Mouse (Mus musculus) telencephalon, adult 2 months (tissue): ENCODE measurements at regions not wholly inside any gene's neighbourhood (a gene's known extent, or its start where the extent isn't known, plus 50 kb on each side); places are given as distances from the start of the nearest gene placed in this dataset.
A peak's percentile ranks its signal among the peaks of the same experiment; 100 is the strongest.

Experiments
- DNase-seq: peaks from one replicate; pipeline ENCODE4 v3.0.0-alpha.2; 2011; ENCODE audit warnings: low read depth, low spot score

DNA sequence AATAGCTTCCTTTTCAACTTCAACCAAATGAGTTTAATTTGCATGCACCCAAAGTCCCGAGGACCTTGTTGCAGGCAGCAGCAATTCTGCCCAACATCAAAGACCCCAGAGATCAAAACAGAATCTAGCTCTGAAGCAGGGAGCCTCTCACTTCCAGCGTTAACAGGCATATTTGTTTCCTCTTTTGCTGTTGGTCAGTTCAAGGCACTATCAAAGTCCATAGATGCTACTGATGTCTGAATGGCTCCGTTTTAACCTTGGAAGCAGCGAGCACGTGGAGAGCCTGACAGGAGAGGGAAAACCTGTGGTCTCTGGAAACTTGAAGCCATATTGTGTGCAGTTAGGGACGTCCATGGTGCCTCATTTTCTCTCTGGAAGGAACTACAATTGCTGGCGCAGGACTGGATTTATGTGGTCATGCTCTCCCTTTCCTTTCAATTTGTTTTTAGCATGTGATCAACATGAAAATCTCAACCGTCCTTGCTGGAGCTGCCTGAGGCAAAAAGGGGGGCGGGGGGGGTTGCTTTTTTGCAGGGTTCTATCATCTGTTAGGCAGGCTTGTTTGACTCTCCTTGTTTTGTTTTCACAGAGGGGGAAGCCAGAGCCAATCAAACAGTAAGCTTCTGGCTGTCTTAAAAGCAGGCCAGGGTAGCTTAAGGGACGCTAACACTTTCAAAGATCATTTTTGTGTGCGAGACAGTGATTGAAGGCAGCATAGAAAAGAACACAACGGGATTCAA, 338.4 kb downstream of the Btg1 start:
- DNase-seq: peak; percentile 12

DNA sequence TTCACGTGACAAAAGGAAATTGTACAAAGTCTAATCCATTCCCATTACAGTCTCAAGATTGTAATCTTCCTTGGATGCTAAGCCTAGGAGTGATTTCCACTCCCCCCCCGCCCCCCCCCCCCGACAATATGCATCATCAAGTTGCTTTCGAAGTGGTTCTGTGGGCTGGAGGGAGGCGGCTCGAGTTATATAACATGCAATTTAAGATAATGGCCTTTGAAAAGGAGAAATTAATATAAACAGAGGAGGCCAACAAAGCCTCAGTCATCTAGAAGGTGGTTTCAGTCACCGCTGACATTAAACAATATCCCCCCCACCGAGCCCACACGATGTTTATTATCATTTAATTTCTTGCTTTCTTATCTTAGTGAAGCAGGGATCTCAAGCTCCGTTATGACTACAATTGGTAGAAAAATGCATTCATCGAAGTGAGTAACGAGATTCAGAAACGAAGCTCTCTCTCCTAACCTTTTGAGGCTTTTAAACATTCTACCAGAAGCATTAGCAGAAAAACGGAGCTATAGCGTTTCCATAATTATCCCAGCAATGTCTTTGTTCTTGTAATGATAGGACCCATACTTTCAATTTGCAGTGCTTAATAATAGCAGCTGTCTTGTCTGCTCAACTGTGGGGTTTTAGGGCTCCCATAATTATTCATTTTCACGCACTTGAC, 339.1 kb downstream of the Btg1 start:
- DNase-seq: peak; percentile 35

DNA sequence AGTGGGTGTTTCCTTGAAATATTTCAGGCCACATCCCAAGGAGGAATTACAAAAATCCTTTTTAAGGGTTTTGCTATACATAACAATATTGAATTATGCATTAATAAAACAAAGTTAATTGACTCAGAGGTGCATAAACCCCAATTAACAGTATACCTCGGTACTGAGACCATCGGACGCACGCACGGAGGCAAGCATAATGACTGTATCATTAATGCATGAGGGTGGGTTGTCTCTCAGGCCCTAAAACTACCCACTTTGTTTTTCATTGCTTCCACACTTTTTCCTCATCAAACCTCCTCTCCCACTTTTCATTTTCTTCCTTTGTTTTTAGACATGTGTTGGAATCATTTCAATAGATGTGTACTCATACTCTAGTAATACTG, 339.6 kb downstream of the Btg1 start:
- DNase-seq: no peak

DNA sequence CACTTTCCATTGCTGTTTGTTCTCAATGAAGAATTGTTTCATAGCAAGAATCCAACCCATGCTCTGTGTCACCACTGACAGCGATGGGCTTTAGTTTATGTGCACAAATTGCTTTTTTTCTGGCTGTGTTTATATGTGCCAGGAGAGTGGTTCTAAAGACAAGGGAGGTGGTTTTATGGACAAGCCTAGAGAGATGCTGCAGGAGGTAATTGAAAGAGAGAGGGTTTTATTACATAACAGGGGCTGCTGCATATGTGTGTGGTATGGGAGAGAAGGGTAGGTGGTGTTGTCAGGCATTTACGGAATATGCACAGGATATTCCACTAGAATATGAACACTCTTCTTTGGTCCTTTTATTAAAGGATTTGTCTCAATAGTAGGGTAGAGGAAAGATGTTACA, 340.2 kb downstream of the Btg1 start:
- no peak for DNase-seq

DNA sequence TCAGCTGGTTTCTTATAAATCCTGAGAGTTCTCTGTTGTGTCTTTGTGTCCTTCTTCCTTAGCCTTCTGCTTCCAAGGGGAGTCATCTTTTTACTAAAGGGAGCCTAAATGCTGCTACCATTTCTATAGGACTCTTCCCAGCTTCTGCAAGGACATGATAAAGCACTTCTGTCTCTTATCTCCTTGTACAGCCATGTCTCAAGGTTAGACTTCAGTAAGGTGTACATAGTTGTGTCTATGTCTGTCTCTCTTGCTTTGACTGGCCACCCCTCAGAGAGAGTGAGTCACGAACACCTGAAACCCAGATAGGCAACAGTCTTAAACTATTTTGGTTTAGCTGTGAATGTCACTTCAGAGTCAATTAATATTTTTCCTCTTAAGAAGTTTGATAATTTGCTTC, 353.0 kb downstream of the Btg1 start:
- DNase-seq: no peak

DNA sequence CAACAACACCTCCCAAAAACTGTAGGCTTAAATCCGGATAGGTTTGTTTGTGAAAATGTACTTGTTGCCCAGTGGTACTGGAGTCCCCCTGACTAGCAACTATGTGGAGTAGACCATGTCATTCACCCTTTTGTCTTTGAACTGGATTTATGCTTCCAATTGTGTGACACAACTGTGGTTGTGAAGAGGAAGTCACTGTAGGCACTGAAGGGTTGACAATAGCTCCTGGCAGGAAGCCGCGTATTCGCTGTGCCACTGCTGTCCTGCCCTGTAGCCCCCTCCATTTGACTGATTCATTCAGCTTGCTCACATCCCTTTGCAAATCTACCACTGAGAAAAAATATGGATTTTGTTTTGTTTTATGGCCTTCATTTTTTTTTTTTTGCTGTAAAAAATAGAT, 353.9 kb downstream of the Btg1 start:
- DNase-seq: no peak

DNA sequence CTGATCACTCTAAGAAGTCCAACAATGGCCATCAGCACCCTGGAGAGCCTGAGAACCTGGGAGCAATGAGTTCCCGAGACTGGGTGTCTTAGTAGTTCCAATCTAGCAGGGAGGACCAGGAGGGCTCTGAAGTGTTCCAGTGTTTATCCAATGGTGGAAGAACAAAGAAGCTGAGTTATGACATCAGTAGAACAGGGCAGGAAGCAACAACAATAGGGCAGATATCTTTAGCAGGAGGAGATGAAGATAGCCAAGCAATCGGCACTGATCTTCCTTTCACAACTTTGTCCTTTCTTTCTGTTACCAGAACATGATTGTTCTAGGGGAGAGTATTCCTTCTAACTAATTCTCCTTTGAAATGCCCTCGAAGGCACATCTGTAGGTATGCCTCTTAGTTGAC, 355.0 kb downstream of the Btg1 start:
- DNase-seq: no peak

DNA sequence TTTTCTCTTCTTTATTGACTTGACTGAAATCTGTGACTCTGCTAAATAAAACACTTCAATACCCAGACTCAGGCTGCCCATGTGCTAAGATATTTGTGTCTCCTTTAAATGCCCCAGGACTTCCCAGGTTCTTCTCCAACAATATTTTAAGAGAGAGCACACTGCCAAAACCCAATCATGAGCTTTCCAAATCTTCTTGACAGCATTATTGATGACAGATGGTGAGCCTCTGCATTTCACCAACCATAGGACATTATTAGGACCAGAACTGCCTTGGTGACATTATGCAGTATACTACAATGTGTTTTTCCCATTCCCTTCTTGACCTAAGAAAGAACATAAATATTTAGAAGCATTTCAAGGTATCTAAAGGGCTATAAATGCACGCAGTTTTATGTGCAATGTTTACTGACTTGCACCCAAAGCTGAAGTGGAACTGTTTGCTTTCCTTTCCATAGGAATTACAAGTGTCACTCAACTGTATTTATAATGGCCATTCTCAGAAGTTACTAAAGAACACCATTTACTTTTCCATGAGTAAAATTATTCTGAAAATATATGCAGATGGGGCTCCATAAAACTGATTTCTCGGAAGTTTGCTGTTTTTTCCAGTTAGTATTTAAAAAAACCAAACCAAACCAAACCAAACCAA, 357.6 kb downstream of the Btg1 start:
- DNase-seq: no peak

DNA sequence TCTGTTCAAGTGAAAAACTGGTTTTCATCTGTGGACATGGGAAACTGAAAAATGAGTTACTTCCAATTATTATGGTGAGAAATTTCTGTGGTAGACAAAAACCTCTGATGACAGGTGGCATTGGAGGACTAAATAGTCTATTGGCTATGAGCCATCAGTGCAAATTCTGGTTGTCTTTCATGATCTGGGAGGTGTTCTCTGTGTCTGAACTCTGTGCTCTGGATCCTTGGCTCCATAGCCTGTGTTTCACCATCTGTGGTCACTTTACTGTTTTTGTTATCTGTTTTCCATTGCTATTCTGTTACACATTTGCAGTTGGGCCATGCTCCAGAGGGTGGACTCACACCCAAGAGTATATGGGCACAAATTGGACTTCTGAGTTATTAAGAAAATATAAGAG, 359.9 kb downstream of the Btg1 start:
- DNase-seq: no peak

DNA sequence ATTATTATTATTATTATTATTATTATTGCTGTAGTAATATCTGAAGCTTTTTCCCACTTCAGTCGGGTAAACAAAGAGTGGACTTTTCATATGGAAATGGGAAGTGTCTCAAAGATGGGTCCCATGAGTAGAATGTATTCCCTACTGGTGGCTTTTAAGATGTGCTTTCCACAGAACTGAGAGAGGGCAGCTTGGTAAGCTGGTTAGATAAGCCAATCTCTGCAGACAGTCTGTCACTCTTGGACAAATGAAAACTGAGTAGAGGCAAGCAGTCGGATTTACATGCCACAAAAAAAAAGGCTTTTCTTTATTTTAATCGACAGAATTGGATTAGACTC, 363.7 kb downstream of the Btg1 start:
- no peak for DNase-seq

DNA sequence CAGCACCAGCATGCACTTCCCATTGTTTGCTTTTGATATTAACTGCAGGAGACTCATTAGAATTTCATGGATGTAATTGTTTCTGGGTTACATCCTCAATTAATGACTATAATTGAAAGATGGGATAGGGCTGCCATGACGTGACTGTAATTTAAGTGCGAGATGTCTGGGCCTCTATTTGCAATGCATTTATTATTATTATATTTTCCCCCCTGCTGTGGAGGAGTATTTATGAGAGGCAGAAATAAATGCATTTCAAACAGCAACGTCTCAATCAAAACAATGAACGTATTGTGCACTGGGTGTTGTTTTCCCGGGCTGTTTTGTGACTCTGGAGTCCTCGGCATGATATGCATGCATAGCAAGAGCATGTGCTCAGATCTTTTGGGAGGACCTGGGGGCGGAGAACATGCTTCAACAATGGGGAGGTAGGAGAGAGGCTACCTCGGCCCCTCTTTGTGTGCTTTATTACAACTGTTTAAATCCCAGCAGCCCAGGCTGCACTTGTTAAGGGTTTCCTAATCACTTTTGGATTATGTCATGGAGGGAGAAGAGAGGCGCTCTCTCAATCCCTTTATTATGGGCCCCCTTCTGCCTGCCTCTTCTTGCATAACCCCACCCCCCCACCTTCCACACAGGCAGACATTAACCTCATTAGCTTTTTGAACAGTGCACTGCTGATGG, 364.2 kb downstream of the Btg1 start:
- no peak for DNase-seq

DNA sequence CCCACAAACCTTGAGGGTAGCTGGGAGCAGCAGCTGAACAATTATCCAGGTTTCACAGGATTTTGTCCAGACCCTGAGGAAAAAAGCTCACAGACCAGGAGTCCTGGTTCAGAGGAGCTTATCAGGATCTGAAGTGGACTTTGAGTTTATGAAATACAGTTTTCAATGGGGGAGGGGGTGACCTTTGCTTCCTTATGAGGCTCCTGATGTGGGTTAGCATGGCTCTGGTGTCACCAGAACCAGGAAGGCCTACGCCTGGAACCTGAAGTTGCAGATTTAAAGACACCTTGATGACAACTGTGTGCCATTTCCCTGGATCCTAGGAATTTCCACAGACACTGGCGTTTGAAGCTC, 364.7 kb downstream of the Btg1 start:
- no peak for DNase-seq

DNA sequence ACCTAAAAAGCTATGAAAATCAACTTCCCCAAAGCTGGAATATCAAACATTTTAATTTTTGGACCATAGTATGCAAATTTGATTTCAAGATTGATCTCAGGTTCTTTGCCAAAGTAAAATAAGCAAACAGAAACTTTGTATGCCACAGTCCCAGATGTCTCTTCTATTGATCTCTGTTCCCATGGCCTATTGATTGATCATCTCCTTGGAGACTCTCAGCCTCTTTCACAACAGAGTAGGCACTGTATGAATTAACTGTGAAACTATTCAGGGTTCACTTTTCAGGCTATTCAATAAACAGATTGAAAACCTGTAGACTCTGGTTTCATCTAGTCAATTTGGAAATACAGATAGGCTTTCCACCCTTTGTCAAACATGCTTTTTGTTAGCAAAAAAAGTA, 384.1 kb downstream of the Btg1 start:
- DNase-seq: no peak

DNA sequence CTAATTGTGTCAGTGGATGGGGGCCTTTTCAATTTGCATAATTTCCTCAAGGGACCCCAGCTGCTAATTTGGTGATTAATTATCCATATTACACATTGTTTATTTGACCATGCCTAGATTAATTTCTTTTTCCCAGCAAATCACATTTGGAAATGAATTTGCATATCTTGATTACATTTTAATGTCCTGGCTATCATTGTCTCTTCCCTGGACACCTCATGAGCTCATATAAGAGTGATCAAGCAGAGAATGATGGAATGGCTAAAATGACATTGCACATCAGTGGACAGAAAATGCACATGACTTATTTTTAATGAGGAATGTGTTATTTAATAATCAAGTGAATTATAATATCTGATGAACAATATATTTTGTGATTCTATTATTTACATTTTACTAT, 392.1 kb downstream of the Btg1 start:
- DNase-seq: no peak

DNA sequence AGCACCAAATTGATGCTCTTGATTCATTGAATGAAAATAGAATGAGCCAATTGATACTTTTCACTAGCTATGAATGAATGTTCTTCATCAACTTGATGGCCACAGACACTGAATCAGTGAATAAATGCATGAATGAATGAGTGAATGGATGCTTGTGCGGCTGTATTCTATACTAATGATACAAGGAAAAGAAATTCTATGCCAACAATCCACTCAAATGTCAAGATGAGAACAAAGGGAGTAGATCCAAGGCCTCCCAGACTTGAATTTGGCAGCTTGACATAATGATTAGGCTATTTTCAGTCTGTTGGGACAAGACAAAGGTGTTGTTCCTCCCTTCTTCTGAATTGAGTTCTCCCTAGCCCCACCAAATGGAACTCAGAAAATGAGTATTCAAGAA, 393.1 kb downstream of the Btg1 start:
- no peak for DNase-seq

DNA sequence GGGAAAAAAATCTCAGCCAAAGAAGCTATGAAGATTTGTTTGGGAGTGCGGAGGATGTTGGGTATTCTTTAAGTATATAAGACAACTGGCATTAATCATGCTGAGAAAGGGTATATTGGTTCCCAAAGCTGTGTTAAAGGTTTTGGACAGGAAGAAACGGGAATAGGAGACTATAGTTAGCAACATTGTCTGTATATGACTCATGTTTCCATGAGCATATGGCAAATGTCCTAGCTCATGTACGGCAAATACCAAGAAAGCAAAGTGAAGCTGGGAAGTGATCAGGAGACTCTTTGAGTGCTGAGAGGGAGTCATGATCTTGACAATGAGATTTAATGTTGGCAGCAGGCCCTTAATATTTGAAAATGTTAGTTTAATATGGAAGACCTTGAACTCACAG, 401.8 kb downstream of the Btg1 start:
- DNase-seq: no peak

DNA sequence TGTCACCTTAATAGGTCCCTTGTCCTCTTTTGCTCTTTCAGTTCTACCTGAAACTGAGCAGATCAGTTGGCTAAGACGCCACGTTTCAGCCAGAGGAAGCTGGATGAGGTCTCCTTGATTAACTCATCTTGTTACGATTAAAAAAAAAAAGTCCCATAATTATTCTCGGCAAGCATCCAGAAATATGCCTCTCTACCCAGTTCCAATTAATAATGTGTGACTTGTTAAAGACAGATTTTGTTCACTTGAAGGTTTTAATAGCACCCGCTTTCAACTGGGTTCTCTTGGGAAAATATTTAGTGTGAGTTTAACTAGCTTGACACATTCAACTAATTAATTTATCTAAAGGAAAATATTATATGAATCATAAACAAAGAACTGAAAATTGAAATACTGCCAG, 412.0 kb downstream of the Btg1 start:
- no peak for DNase-seq

DNA sequence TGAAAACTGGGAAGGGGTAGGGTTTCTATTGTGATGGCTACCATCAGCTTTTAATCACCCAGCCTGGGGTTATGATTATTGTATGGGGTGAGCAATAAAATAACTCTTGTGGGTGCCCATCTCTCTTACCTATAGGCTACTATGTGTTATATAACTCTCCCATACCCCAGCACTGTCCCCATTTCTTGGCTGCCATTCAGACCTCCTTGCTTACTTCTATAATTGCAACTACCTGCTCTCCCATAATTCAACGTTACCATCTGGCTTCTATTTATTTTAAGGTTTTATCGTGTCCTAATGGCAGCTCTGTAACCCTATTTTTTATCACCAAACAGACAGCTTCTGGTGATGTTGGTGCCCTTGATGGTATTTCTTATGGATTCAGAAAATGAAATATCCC, 414.2 kb downstream of the Btg1 start:
- DNase-seq: no peak

DNA sequence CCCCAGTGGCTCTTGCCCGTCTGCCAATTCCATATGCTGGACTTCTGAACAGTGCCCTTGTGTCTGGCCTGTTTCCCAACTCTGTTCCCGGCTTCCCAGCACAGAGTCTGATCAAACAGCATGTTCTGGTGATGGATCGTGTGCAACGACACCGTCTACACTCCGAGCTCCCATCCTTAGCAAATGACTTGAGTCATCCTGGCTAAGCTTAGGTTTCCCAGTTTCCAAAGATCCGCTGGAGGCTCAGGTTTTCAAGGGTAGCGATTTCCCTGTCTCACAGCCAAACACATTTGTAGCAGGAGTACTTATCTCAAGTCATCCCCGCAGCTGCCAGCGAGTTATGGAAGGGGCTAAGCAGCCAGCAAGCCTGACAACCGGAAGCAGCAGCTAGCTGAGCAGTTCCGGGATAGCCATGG, 418.6 kb downstream of the Btg1 start:
- no peak for DNase-seq

DNA sequence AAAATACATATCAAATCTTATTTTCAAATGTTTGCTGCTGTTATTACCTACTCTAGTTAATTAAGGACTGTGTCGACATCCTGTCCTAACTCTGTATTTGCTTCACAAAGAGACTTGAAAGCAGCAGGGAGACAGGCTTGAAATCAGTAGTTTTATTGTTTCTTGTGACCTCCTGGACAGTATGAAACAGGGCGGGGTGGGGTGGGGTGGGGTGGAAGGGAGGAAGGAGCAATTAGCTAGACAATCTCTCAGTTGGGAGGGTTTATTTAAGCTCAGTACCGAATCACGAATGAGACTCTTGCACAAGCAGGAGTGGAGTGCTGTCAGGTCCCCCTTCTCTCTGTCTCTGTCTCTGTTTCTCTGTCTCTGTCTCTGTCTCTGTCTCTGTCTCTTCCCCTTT, 421.2 kb downstream of the Btg1 start:
- no peak for DNase-seq

DNA sequence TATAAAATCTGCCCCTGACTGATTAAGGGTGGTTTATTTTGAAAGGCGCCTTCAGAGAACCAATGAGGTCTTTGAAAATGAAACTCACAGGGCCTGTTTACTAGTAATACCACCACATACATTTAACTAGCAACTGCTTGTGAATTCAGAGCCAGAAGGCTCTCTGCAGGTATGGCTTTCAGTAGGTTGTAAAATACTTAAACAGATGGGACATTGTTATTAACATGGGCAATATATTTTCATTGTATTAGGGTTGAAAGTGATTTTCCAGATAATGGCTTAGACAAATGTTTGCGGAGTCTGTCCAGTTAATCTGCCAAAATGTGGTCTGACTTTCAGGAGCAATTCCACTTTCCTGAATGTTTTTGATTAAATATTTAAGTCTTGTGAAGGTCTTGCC, 430.8 kb downstream of the Btg1 start:
- no peak for DNase-seq

DNA sequence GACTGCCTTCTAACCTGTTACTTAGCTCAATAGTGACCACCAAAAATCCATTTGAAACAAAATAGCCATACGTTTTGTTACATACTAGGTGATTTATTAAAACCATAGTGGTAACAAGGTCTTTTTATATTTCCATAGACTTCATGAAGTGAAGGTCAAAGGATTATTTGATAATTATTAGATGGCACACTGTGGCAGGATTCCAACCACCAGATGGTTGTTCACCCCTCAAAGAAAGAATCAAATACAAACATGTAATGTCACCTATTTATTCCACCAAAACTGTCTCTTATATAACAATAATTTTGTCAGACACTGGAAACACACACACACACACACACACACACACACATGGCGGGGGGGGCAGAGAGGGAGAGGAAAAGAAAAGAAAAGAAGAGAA, 431.2 kb downstream of the Btg1 start:
- no peak for DNase-seq

DNA sequence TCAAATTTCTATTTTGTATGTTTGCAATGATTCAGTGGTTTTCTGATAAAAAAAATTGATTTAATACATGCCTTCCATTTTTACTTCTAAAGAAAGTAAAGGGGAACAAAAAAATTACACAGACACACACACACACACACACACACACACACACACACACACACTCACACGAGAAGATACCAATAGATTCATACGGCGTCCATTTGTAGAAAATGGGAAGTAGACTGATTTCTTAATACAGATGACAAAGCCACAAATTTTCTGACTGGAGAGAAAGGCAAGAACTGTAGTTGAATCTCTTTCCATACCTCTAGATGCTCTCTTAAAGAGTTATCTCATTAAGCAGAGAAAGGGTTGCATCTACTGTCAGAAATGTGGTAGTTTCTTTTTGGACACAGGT, 424.9 kb upstream of the Dcn start:
- no peak for DNase-seq
